Mouse (Mus musculus): ENCODE measurements around the gene Zmpste24.

GRCm38 (mm10) chr4:121040323-121040722 is 57.7 kb downstream of the Zmpste24 start:
- TF ChIP-seq GATA1 (IDR thresholded peaks at IDR 0.05; ENCODE audit: low read length) (no peak), TAL1 (IDR thresholded peaks at IDR 0.05; ENCODE audit: low read length) (no peak)

Measured in erythroblast, embryonic 14.5 days (primary cell).